Mouse (Mus musculus): ENCODE results near the gene Scamp1. TPM values are rescaled to one million over a fixed set of nuclear protein-coding genes. Genes with fewer than 3 reads are reported as not detected.
A peak's percentile ranks its signal among the peaks of the same experiment; 100 is the strongest.

Gene Scamp1
- polyA plus RNA-seq, 1 experiment: 29.2 TPM

- DNase-seq: no peak
- H3K4me1 ChIP-seq (ENCODE audit: control insufficient read depth, insufficient read depth, low read length): peaks cover 2% of the 10 kb centered on the region; the same call in 1 of the 2 replicates
- TF ChIP-seq CTCF (IDR thresholded peaks at IDR 0.05; ENCODE audit: insufficient read depth, low read length): no peak
- no peak for TF ChIP-seq POLR2A (IDR thresholded peaks at IDR 0.05; ENCODE audit: borderline replicate concordance, extremely low read depth, low read depth, low read length)
- 70% methylated on average over 6 of the region's 6 CpGs for WGBS
- no peak overlapping the region for H3K4me3 ChIP-seq (replicated peaks; ENCODE audit: extremely low read depth, low read depth, low read length)
Observed at GRCm38 (mm10) chr13:94185631-94186030, 100.0 kb downstream of the Scamp1 start.

- WGBS: 65% methylated on average over 10 of the region's 10 CpGs
- no peak for TF ChIP-seq CTCF (IDR thresholded peaks at IDR 0.05; ENCODE audit: insufficient read depth, low read length)
- TF ChIP-seq POLR2A (IDR thresholded peaks at IDR 0.05; ENCODE audit: borderline replicate concordance, extremely low read depth, low read depth, low read length): no peak
- Histone ChIP-seq H3K4me1 (ENCODE audit: control insufficient read depth, insufficient read depth, low read length) (peaks cover 2% of the 10 kb centered on the region; the same call in 1 of the 2 replicates), H3K4me3 (replicated peaks; ENCODE audit: extremely low read depth, low read depth, low read length) (no peak overlapping the region)
- DNase-seq: no peak
Observed at GRCm38 (mm10) chr13:94184726-94185456, 100.8 kb downstream of the Scamp1 start.

- no peak for DNase-seq
- 54% methylated on average over 8 of the region's 8 CpGs for WGBS
- no peak overlapping the region for H3K4me3 ChIP-seq (replicated peaks; ENCODE audit: extremely low read depth, low read depth, low read length)
- H3K4me1 ChIP-seq (ENCODE audit: control insufficient read depth, insufficient read depth, low read length): peaks cover 2% of the 10 kb centered on the region; the same call in 1 of the 2 replicates
- TF ChIP-seq CTCF (IDR thresholded peaks at IDR 0.05; ENCODE audit: insufficient read depth, low read length): no peak
Observed at GRCm38 (mm10) chr13:94183372-94184021, 102.2 kb downstream of the Scamp1 start.

- Histone ChIP-seq H3K4me3 (replicated peaks; ENCODE audit: extremely low read depth, low read depth, low read length) (no peak overlapping the region), H3K4me1 (ENCODE audit: control insufficient read depth, insufficient read depth, low read length) (peaks cover 2% of the 10 kb centered on the region; the same call in 1 of the 2 replicates)
- 40% methylated on average over 5 of the region's 5 CpGs for WGBS
- no peak for DNase-seq
- TF ChIP-seq POLR2A (IDR thresholded peaks at IDR 0.05; ENCODE audit: borderline replicate concordance, extremely low read depth, low read depth, low read length): no peak
- TF ChIP-seq CTCF (IDR thresholded peaks at IDR 0.05; ENCODE audit: insufficient read depth, low read length): no peak
Observed at GRCm38 (mm10) chr13:94182026-94182425, 103.6 kb downstream of the Scamp1 start.

- DNase-seq: no peak
Observed at GRCm38 (mm10) chr13:94180477-94181420, 104.9 kb downstream of the Scamp1 start.

GRCm38 (mm10) chr13:94178401-94179040, 107.1 kb downstream of the Scamp1 start:
- WGBS: 68% methylated on average over 11 of the region's 11 CpGs
- TF ChIP-seq POLR2A (IDR thresholded peaks at IDR 0.05; ENCODE audit: borderline replicate concordance, extremely low read depth, low read depth, low read length) (no peak), CTCF (IDR thresholded peaks at IDR 0.05; ENCODE audit: insufficient read depth, low read length) (no peak)
- Histone ChIP-seq H3K4me3 (replicated peaks; ENCODE audit: extremely low read depth, low read depth, low read length) (no peak overlapping the region), H3K4me1 (ENCODE audit: control insufficient read depth, insufficient read depth, low read length) (peaks cover 2% of the 10 kb centered on the region; the same call in 1 of the 2 replicates)
- no peak for DNase-seq

More at GRCm38 (mm10) chr13:94180477-94181420, 104.9 kb downstream of the Scamp1 start:
- peaks cover 2% of the 10 kb centered on the region; the same call in 1 of the 2 replicates for H3K4me1 ChIP-seq (ENCODE audit: control insufficient read depth, insufficient read depth, low read length)
- H3K4me3 ChIP-seq (replicated peaks; ENCODE audit: extremely low read depth, low read depth, low read length): no peak overlapping the region
- WGBS: 66% methylated on average over 5 of the region's 5 CpGs
- no peak for TF ChIP-seq CTCF (IDR thresholded peaks at IDR 0.05; ENCODE audit: insufficient read depth, low read length)

GRCm38 (mm10) chr13:94177148-94177547, 108.5 kb downstream of the Scamp1 start:
- TF ChIP-seq CTCF (IDR thresholded peaks at IDR 0.05; ENCODE audit: insufficient read depth, low read length): 0 out of 2 replicates have a peak, but pooled peaks have one; percentile 26
- no peak for TF ChIP-seq POLR2A (IDR thresholded peaks at IDR 0.05; ENCODE audit: borderline replicate concordance, extremely low read depth, low read depth, low read length)
- DNase-seq: no peak
- 65% methylated on average over 7 of the region's 7 CpGs for WGBS
- H3K4me3 ChIP-seq (replicated peaks; ENCODE audit: extremely low read depth, low read depth, low read length): no peak overlapping the region
- no peaks in the 10 kb centered on the region; the same call in 1 of the 2 replicates for H3K4me1 ChIP-seq (ENCODE audit: control insufficient read depth, insufficient read depth, low read length)

- TF ChIP-seq CTCF (IDR thresholded peaks at IDR 0.05; ENCODE audit: insufficient read depth, low read length) (no peak), POLR2A (IDR thresholded peaks at IDR 0.05; ENCODE audit: borderline replicate concordance, extremely low read depth, low read depth, low read length) (no peak)
- no peaks in the 10 kb centered on the region for H3K4me1 ChIP-seq (ENCODE audit: control insufficient read depth, insufficient read depth, low read length)
- WGBS: 80% methylated on average over 6 of the region's 6 CpGs
- DNase-seq: no peak
- H3K4me3 ChIP-seq (replicated peaks; ENCODE audit: extremely low read depth, low read depth, low read length): no peak overlapping the region
Observed at GRCm38 (mm10) chr13:94175379-94176050, 110.1 kb downstream of the Scamp1 start.

Data from lung, adult 2 months (tissue).